Comparison of ENCODE assay signal across 9 mouse cellular contexts in genomic region chr2:119814376-119814933, GRCm38 (mm10). TPM values are rescaled to one million over a fixed set of nuclear protein-coding genes. Genes with fewer than 3 reads are reported as not detected.
DNase-seq lines count a peak whose midpoint lies in the region; ATAC-seq lines count a peak whose summit lies in the region.
"Had no signal": no experiment of that assay in that cellular context is flagged by ENCODE, and none has a peak within 500 bp of the region (broad histone marks: within the 10 kb centered on the region; RNA-seq: fewer than 3 reads in every experiment).

No protein-coding gene starts in this region.

- peak; percentile 59 for ATAC-seq in heart, embryonic 16.5 days (replicated peaks; ENCODE audit: extremely low read depth, insufficient read depth, low FRiP score)
- no peak for ATAC-seq in heart, embryonic 12.5 days (ENCODE audit: insufficient number of reproducible peaks, low FRiP score)
- ATAC-seq in embryonic facial prominence, embryonic 15.5 days (ENCODE audit: insufficient number of reproducible peaks, low FRiP score, low TSS enrichment, low read depth): peak; percentile 26; the same call in 1 of the 2 replicates
- ATAC-seq in limb, embryonic 15.5 days (ENCODE audit: insufficient number of reproducible peaks, low FRiP score, low TSS enrichment, low read depth): no peak
- ATAC-seq in CD4-positive, CD25-positive, alpha-beta regulatory T cell, adult 4 months: no peak
- ATAC-seq in megakaryocyte-erythroid progenitor cell, adult 5-6 weeks (replicated peaks; ENCODE audit: low FRiP score, low TSS enrichment, poor library complexity, severe bottlenecking): no peak

- H3K36me3 ChIP-seq in heart, embryonic 16.5 days (ENCODE audit: control insufficient read depth, insufficient read depth): no peaks in the 10 kb centered on the region
- H3K36me3 ChIP-seq in heart, embryonic 12.5 days: peaks cover 28% of the 10 kb centered on the region
- peaks cover 51% of the 10 kb centered on the region for H3K36me3 ChIP-seq in embryonic facial prominence, embryonic 15.5 days
- H3K36me3 ChIP-seq in limb, embryonic 15.5 days: peaks cover 69% of the 10 kb centered on the region

- no peak overlapping the region for H3K4me2 ChIP-seq in heart, embryonic 16.5 days (ENCODE audit: low read depth, low read length)
- H3K4me2 ChIP-seq in heart, embryonic 12.5 days: no peak overlapping the region
- no peak overlapping the region for H3K4me2 ChIP-seq in embryonic facial prominence, embryonic 15.5 days (replicated peaks)
- H3K4me2 ChIP-seq in limb, embryonic 15.5 days: no peak overlapping the region
- H3K4me2 ChIP-seq: limb, embryonic 12.5 days had no signal

- no peak overlapping the region for H3K4me3 ChIP-seq in heart, embryonic 16.5 days (ENCODE audit: low read length)
- no peak overlapping the region for H3K4me3 ChIP-seq in heart, embryonic 12.5 days
- no peak overlapping the region for H3K4me3 ChIP-seq in embryonic facial prominence, embryonic 15.5 days (replicated peaks)
- no peak overlapping the region for H3K4me3 ChIP-seq in limb, embryonic 15.5 days
- H3K4me3 ChIP-seq: limb, embryonic 12.5 days had no signal

- H3K4me1 ChIP-seq in heart, embryonic 16.5 days (ENCODE audit: control insufficient read depth, insufficient read depth, low read length): peaks cover 8% of the 10 kb centered on the region; the same call in 1 of the 2 replicates
- peaks cover 23% of the 10 kb centered on the region for H3K4me1 ChIP-seq in heart, embryonic 12.5 days (replicated peaks)
- H3K4me1 ChIP-seq in embryonic facial prominence, embryonic 15.5 days: peaks cover 8% of the 10 kb centered on the region; the same call in 1 of the 2 replicates
- peaks cover 11% of the 10 kb centered on the region; the same call in 1 of the 2 replicates for H3K4me1 ChIP-seq in limb, embryonic 15.5 days
- H3K4me1 ChIP-seq: limb, embryonic 12.5 days had no signal

- H3K9me3 ChIP-seq in heart, embryonic 16.5 days (replicated peaks; ENCODE audit: control insufficient read depth, low read length): no peaks in the 10 kb centered on the region
- H3K9me3 ChIP-seq in heart, embryonic 12.5 days (replicated peaks): no peaks in the 10 kb centered on the region
- H3K9me3 ChIP-seq in embryonic facial prominence, embryonic 15.5 days (replicated peaks): no peaks in the 10 kb centered on the region
- no peaks in the 10 kb centered on the region for H3K9me3 ChIP-seq in limb, embryonic 15.5 days
- H3K9me3 ChIP-seq: limb, embryonic 12.5 days had no signal

- peak; percentile 38 for DNase-seq in NIH3T3 (ENCODE audit: low read depth)
- DNase-seq in embryo, embryonic 10 days (ENCODE audit: low spot score): no peak

- 52% methylated on average over 7 of the region's 7 CpGs for WGBS in heart, embryonic 16.5 days
- WGBS in heart, embryonic 12.5 days: 72% methylated on average over 7 of the region's 7 CpGs
- WGBS in embryonic facial prominence, embryonic 15.5 days: 61% methylated on average over 7 of the region's 7 CpGs
- WGBS in limb, embryonic 15.5 days: 30% methylated on average over 7 of the region's 7 CpGs

- H3K27ac ChIP-seq in heart, embryonic 16.5 days (ENCODE audit: low read length): no peak overlapping the region
- no peak overlapping the region for H3K27ac ChIP-seq in heart, embryonic 12.5 days (ENCODE audit: poor library complexity, severe bottlenecking)
- H3K27ac ChIP-seq in embryonic facial prominence, embryonic 15.5 days (replicated peaks): peak overlapping the region; percentile 48; the same call in 1 of the 2 replicates
- peak overlapping the region; percentile 23; the same call in 1 of the 2 replicates for H3K27ac ChIP-seq in limb, embryonic 15.5 days
- H3K27ac ChIP-seq: limb, embryonic 12.5 days had no signal

- no peak overlapping the region for H3K9ac ChIP-seq in heart, embryonic 16.5 days (ENCODE audit: low read length)
- H3K9ac ChIP-seq in heart, embryonic 12.5 days: no peak overlapping the region
- H3K9ac ChIP-seq in embryonic facial prominence, embryonic 15.5 days: no peak overlapping the region
- H3K9ac ChIP-seq in limb, embryonic 15.5 days: no peak overlapping the region
- H3K9ac ChIP-seq: limb, embryonic 12.5 days had no signal

- H3K27me3 ChIP-seq in heart, embryonic 16.5 days (ENCODE audit: control insufficient read depth, insufficient read depth, low read length): no peaks in the 10 kb centered on the region
- no peaks in the 10 kb centered on the region for H3K27me3 ChIP-seq in heart, embryonic 12.5 days (replicated peaks)
- no peaks in the 10 kb centered on the region for H3K27me3 ChIP-seq in embryonic facial prominence, embryonic 15.5 days
- H3K27me3 ChIP-seq in limb, embryonic 15.5 days: no peaks in the 10 kb centered on the region
- H3K27me3 ChIP-seq: limb, embryonic 12.5 days had no signal

RNA-seq across cellular contexts. Expression of gene Tyro3, which starts 16.9 kb away (rescaled TPM):
- polyA plus RNA-seq in heart, embryonic 16.5 days (2015; fragmentation: Nextera tagmentation; extraction: Ambion mirVana): 5.1 and 8.0 TPM in 2 replicates
- 9.2 and 10.7 TPM in 2 replicates for polyA plus RNA-seq in heart, embryonic 12.5 days (2016; fragmentation: Nextera tagmentation; extraction: Ambion mirVana)
- polyA plus RNA-seq in embryonic facial prominence, embryonic 15.5 days (2015; fragmentation: Nextera tagmentation; extraction: Ambion mirVana): 31.2 and 31.8 TPM in 2 replicates
- polyA plus RNA-seq in limb, embryonic 15.5 days (2015; fragmentation: Nextera tagmentation; extraction: Ambion mirVana): 28.7 and 32.6 TPM in 2 replicates
- polyA plus RNA-seq in CD4-positive, CD25-positive, alpha-beta regulatory T cell, adult 4 months (2017; shearing (Covaris generic)): 1 to 10 TPM; 1.1 to 1.3 TPM
- 0.45 TPM in 1 of 2 replicates, not detected in the other for total RNA-seq in megakaryocyte-erythroid progenitor cell, adult 5-6 weeks (2014; fragmentation: Nextera tagmentation)
- total RNA-seq in megakaryocyte-erythroid progenitor cell, adult 5-6 weeks (2017): not detected in 2 replicates

RNA-seq across cellular contexts. Expression of gene Rpap1, which starts 27.1 kb away (rescaled TPM):
- 17.2 and 18.3 TPM in 2 replicates for polyA plus RNA-seq in heart, embryonic 16.5 days (2015; fragmentation: Nextera tagmentation; extraction: Ambion mirVana)
- 22.8 and 23.9 TPM in 2 replicates for polyA plus RNA-seq in heart, embryonic 12.5 days (2016; fragmentation: Nextera tagmentation; extraction: Ambion mirVana)
- 24.5 and 25.8 TPM in 2 replicates for polyA plus RNA-seq in embryonic facial prominence, embryonic 15.5 days (2015; fragmentation: Nextera tagmentation; extraction: Ambion mirVana)
- 22.1 and 22.2 TPM in 2 replicates for polyA plus RNA-seq in limb, embryonic 15.5 days (2015; fragmentation: Nextera tagmentation; extraction: Ambion mirVana)
- polyA plus RNA-seq in CD4-positive, CD25-positive, alpha-beta regulatory T cell, adult 4 months (2017; shearing (Covaris generic)): 10 to 100 TPM; 15.7 to 34.0 TPM
- 22.5 and 24.4 TPM in 2 replicates for total RNA-seq in megakaryocyte-erythroid progenitor cell, adult 5-6 weeks (2014; fragmentation: Nextera tagmentation)
- total RNA-seq in megakaryocyte-erythroid progenitor cell, adult 5-6 weeks (2017): 5.0 and 9.1 TPM in 2 replicates

RNA-seq across cellular contexts. Expression of gene Ltk, which starts 54.2 kb away (rescaled TPM):
- polyA plus RNA-seq in heart, embryonic 16.5 days (2015; fragmentation: Nextera tagmentation; extraction: Ambion mirVana): 0.22 TPM in 1 of 2 replicates, not detected in the other
- 0.13 and 0.17 TPM in 2 replicates for polyA plus RNA-seq in heart, embryonic 12.5 days (2016; fragmentation: Nextera tagmentation; extraction: Ambion mirVana)
- 0.24 and 0.49 TPM in 2 replicates for polyA plus RNA-seq in embryonic facial prominence, embryonic 15.5 days (2015; fragmentation: Nextera tagmentation; extraction: Ambion mirVana)
- polyA plus RNA-seq in limb, embryonic 15.5 days (2015; fragmentation: Nextera tagmentation; extraction: Ambion mirVana): not detected in 2 replicates
- not detected for polyA plus RNA-seq in CD4-positive, CD25-positive, alpha-beta regulatory T cell, adult 4 months (2017; shearing (Covaris generic))
- not detected in 2 replicates for total RNA-seq in megakaryocyte-erythroid progenitor cell, adult 5-6 weeks (2014; fragmentation: Nextera tagmentation)
- total RNA-seq in megakaryocyte-erythroid progenitor cell, adult 5-6 weeks (2017): not detected in 2 replicates
- polyA plus RNA-seq: limb, embryonic 12.5 days had no signal

Comparison
In these comparisons a context has a peak if more than half of its experiments do, and no peak if none do; other contexts are left out.
1. ATAC-seq: peak in heart, embryonic 16.5 days (single experiment) and embryonic facial prominence, embryonic 15.5 days (single experiment); none in heart, embryonic 12.5 days (single experiment), limb, embryonic 15.5 days (single experiment), CD4-positive, CD25-positive, alpha-beta regulatory T cell, adult 4 months (single experiment) and megakaryocyte-erythroid progenitor cell, adult 5-6 weeks (single experiment).
2. H3K27ac ChIP-seq: peak in embryonic facial prominence, embryonic 15.5 days (single experiment) and limb, embryonic 15.5 days (single experiment); none in heart, embryonic 16.5 days (single experiment) and heart, embryonic 12.5 days (single experiment).